Mouse (Mus musculus): ENCODE results near the gene Slc25a17. TPM values are rescaled to one million over a fixed set of nuclear protein-coding genes. Genes with fewer than 3 reads are reported as not detected.

The Slc25a17 gene
- polyA plus RNA-seq, 1 experiment: 10.5 TPM

GRCm38 (mm10) chr15:81284121-81284734 is 76.4 kb downstream of the Slc25a17 start:
- Histone ChIP-seq H3K4me3 (ENCODE audit: extremely low read depth, insufficient read depth, insufficient read length) (no peak overlapping the region), H3K27me3 (ENCODE audit: control insufficient read depth, insufficient read depth, low read length) (no peaks in the 10 kb centered on the region), H3K36me3 (ENCODE audit: control insufficient read depth, insufficient read depth, low read length) (no peaks in the 10 kb centered on the region), H3K27ac (ENCODE audit: insufficient read depth, low read length) (no peak overlapping the region), H3K4me1 (ENCODE audit: control insufficient read depth, insufficient read depth, insufficient read length) (no peaks in the 10 kb centered on the region)
- WGBS: 74% methylated on average over 9 of the region's 9 CpGs
- no peak for TF ChIP-seq POLR2A (IDR thresholded peaks at IDR 0.05; ENCODE audit: low read depth, low read length)
- TF ChIP-seq CTCF (IDR thresholded peaks at IDR 0.05; ENCODE audit: extremely low read depth, insufficient read depth, insufficient read length, insufficient replicate concordance): no peak
- DNase-seq (ENCODE audit: low read depth in 1 of 2, low spot score in 2 of 2): no peak

- H3K27me3 ChIP-seq (ENCODE audit: control insufficient read depth, insufficient read depth, low read length): no peaks in the 10 kb centered on the region
- no peak for DNase-seq (ENCODE audit: low read depth in 1 of 2, low spot score in 2 of 2)
- peaks cover 2% of the 10 kb centered on the region; the same call in 1 of the 2 replicates for H3K4me1 ChIP-seq (ENCODE audit: control insufficient read depth, insufficient read depth, insufficient read length)
- no peak overlapping the region for H3K4me3 ChIP-seq (ENCODE audit: extremely low read depth, insufficient read depth, insufficient read length)
- H3K36me3 ChIP-seq (ENCODE audit: control insufficient read depth, insufficient read depth, low read length): no peaks in the 10 kb centered on the region
- no peak overlapping the region for H3K27ac ChIP-seq (ENCODE audit: insufficient read depth, low read length)
- TF ChIP-seq POLR2A (IDR thresholded peaks at IDR 0.05; ENCODE audit: low read depth, low read length) (no peak), CTCF (IDR thresholded peaks at IDR 0.05; ENCODE audit: extremely low read depth, insufficient read depth, insufficient read length, insufficient replicate concordance) (no peak)
- 86% methylated on average over 6 of the region's 6 CpGs for WGBS
Measured at GRCm38 (mm10) chr15:81278699-81279098, 81.9 kb downstream of the Slc25a17 start.

- 38% methylated on average over 11 of the region's 11 CpGs for WGBS
- no peaks in the 10 kb centered on the region for H3K27me3 ChIP-seq (ENCODE audit: control insufficient read depth, insufficient read depth, low read length)
- H3K4me1 ChIP-seq (ENCODE audit: control insufficient read depth, insufficient read depth, insufficient read length): peaks cover 2% of the 10 kb centered on the region; the same call in 1 of the 2 replicates
- H3K4me3 ChIP-seq (ENCODE audit: extremely low read depth, insufficient read depth, insufficient read length): no peak overlapping the region
- H3K36me3 ChIP-seq (ENCODE audit: control insufficient read depth, insufficient read depth, low read length): no peaks in the 10 kb centered on the region
- no peak for TF ChIP-seq CTCF (IDR thresholded peaks at IDR 0.05; ENCODE audit: extremely low read depth, insufficient read depth, insufficient read length, insufficient replicate concordance)
- no peak for TF ChIP-seq POLR2A (IDR thresholded peaks at IDR 0.05; ENCODE audit: low read depth, low read length)
- no peak for DNase-seq (ENCODE audit: low read depth in 1 of 2, low spot score in 2 of 2)
- no peak overlapping the region for H3K27ac ChIP-seq (ENCODE audit: insufficient read depth, low read length)
Measured at GRCm38 (mm10) chr15:81277928-81278327, 82.7 kb downstream of the Slc25a17 start.

- Histone ChIP-seq H3K27ac (ENCODE audit: insufficient read depth, low read length) (no peak overlapping the region), H3K4me3 (ENCODE audit: extremely low read depth, insufficient read depth, insufficient read length) (no peak overlapping the region), H3K4me1 (ENCODE audit: control insufficient read depth, insufficient read depth, insufficient read length) (peaks cover 2% of the 10 kb centered on the region; the same call in 1 of the 2 replicates), H3K36me3 (ENCODE audit: control insufficient read depth, insufficient read depth, low read length) (no peaks in the 10 kb centered on the region), H3K27me3 (ENCODE audit: control insufficient read depth, insufficient read depth, low read length) (no peaks in the 10 kb centered on the region)
- 82% methylated on average over 2 of the region's 2 CpGs for WGBS
- DNase-seq (ENCODE audit: low read depth in 1 of 2, low spot score in 2 of 2): no peak
- TF ChIP-seq POLR2A (IDR thresholded peaks at IDR 0.05; ENCODE audit: low read depth, low read length) (no peak), CTCF (IDR thresholded peaks at IDR 0.05; ENCODE audit: extremely low read depth, insufficient read depth, insufficient read length, insufficient replicate concordance) (no peak)
Measured at GRCm38 (mm10) chr15:81273361-81273760, 87.3 kb downstream of the Slc25a17 start.

GRCm38 (mm10) chr15:81272305-81273053 is 88.1 kb downstream of the Slc25a17 start:
- Histone ChIP-seq H3K4me1 (ENCODE audit: control insufficient read depth, insufficient read depth, insufficient read length) (peaks cover 2% of the 10 kb centered on the region; the same call in 1 of the 2 replicates), H3K27ac (ENCODE audit: insufficient read depth, low read length) (no peak overlapping the region), H3K27me3 (ENCODE audit: control insufficient read depth, insufficient read depth, low read length) (no peaks in the 10 kb centered on the region), H3K4me3 (ENCODE audit: extremely low read depth, insufficient read depth, insufficient read length) (no peak overlapping the region), H3K36me3 (ENCODE audit: control insufficient read depth, insufficient read depth, low read length) (no peaks in the 10 kb centered on the region)
- TF ChIP-seq CTCF (IDR thresholded peaks at IDR 0.05; ENCODE audit: extremely low read depth, insufficient read depth, insufficient read length, insufficient replicate concordance): no peak
- TF ChIP-seq POLR2A (IDR thresholded peaks at IDR 0.05; ENCODE audit: low read depth, low read length): no peak
- DNase-seq (ENCODE audit: low read depth in 1 of 2, low spot score in 2 of 2): no peak
- WGBS: 59% methylated on average over 13 of the region's 13 CpGs

Other genes with a start within 250 kb of the Slc25a17 start
- 80.0 and 100 TPM in 2 replicates for gene Mrtfa, start 170.1 kb downstream of the Slc25a17 start, polyA plus RNA-seq (2012; rRNA removed)
- 0.06 TPM in 1 of 2 replicates, not detected in the other for gene Mchr1, start 125.3 kb downstream of the Slc25a17 start, polyA plus RNA-seq (2012; rRNA removed)
- gene St13, start 39.3 kb upstream of the Slc25a17 start, polyA plus RNA-seq (2012; rRNA removed): 14.1 and 16.2 TPM in 2 replicates
- 7.1 and 8.7 TPM in 2 replicates for gene Xpnpep3, start 39.3 kb upstream of the Slc25a17 start, polyA plus RNA-seq (2012; rRNA removed)
- 0.09 TPM in 1 of 2 replicates, not detected in the other for gene Dnajb7, start 47.5 kb upstream of the Slc25a17 start, polyA plus RNA-seq (2012; rRNA removed)
- gene Rbx1, start 105.5 kb upstream of the Slc25a17 start, polyA plus RNA-seq (2012; rRNA removed): 32.3 and 32.9 TPM in 2 replicates
- 37.6 and 39.3 TPM in 2 replicates for gene Ep300, start 224.5 kb upstream of the Slc25a17 start, polyA plus RNA-seq (2012; rRNA removed)

Data from spleen, adult 2 months (tissue).